Mouse (Mus musculus) heart, adult 2 months (tissue): ENCODE measurements around the gene Rars.

Experiments used
- CTCF ChIP-seq: fragments of 200-600 bp; IDR thresholded peaks from 2 replicates; pipeline ENCODE4 v1.8.1; 2022; ENCODE audit warnings: antibody characterized with exemption, mild to moderate bottlenecking, moderate library complexity
- EP300 ChIP-seq: fragments of 200-500 bp; IDR thresholded peaks from 2 replicates; pipeline ENCODE4 v1.6.1; 2011; ENCODE audit warnings: low read depth, low read length, control low read depth; ENCODE audit not compliant: insufficient read depth
- POLR2A ChIP-seq: fragments of 200-500 bp; IDR thresholded peaks from 2 replicates; pipeline ENCODE4 v1.6.1; 2011; ENCODE audit warnings: mild to moderate bottlenecking, low read depth, low read length, control low read depth; ENCODE audit not compliant: insufficient read depth

GRCm38 (mm10) chr11:35857395-35858067 is 23.2 kb upstream of the Rars start:
- TF ChIP-seq CTCF (no peak), EP300 (no peak), POLR2A (no peak)
